Mouse (Mus musculus): Measurements from ENCODE around the gene Hyou1.

DNA sequence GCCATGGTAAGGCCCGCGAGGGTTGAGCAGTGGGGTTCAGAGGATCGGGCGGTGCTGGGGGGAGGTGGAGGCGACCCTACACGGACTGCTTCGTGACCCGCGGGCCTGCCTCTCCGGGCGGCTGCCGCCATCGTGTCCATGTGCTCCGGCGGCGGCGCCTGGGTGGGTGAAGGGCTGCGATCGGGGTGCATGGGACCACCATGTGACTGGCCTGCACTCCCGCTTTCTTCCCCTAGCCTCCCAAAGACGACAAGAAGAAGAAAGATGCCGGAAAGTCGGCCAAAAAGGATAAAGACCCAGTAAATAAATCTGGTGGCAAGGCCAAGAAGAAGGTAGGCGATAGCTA lies 28.4 kb downstream of the Hyou1 start:
- TF ChIP-seq CTCF (IDR thresholded peaks at IDR 0.05; ENCODE audit: low read depth, low read length) = no peak
- no peak for TF ChIP-seq POLR2A (IDR thresholded peaks at IDR 0.05; ENCODE audit: insufficient read depth, low read length)
